Mouse (Mus musculus) midbrain, postnatal 0 days (tissue): ENCODE measurements around the gene Jazf1. TPM values are rescaled to one million over a fixed set of nuclear protein-coding genes. Genes with fewer than 3 reads are reported as not detected.

ENCODE experiments used
- ATAC-seq: fragments of 200-750 bp; cut with Nextera tagmentation; 2 replicates; pipeline ENCODE4 v1.8.0; 2017; ENCODE audit warnings: moderate number of reproducible peaks, mild to moderate bottlenecking, moderate TSS enrichment, moderate library complexity; ENCODE audit not compliant: low FRiP score
- DNase-seq: peaks from one replicate; pipeline ENCODE4 v3.0.0-alpha.2; 2015; ENCODE audit warnings: low spot score
- H3K27ac ChIP-seq: fragments of 300-500 bp; sonication (generic); 2 replicates; pipeline ENCODE4 v1.5.1; 2014; ENCODE audit warnings: low read depth, mild to moderate bottlenecking, low read length, mixed read lengths
- H3K27me3 ChIP-seq: fragments of 300-500 bp; sonication (generic); 2 replicates; pipeline ENCODE4 v1.6.1; 2014; ENCODE audit warnings: low read length, control low read depth, mixed read lengths; ENCODE audit not compliant: insufficient read depth
- H3K36me3 ChIP-seq: fragments of 300-500 bp; sonication (generic); 2 replicates; pipeline ENCODE4 v1.6.1; 2014; ENCODE audit warnings: low read length, control low read depth, mixed read lengths; ENCODE audit not compliant: insufficient read depth
- H3K4me1 ChIP-seq: fragments of 300-500 bp; sonication (generic); 2 replicates; pipeline ENCODE4 v1.6.1; 2014; ENCODE audit warnings: mild to moderate bottlenecking, control low read depth, antibody characterized with exemption, low read length, mixed read lengths; ENCODE audit not compliant: insufficient read depth
- H3K4me2 ChIP-seq: fragments of 300-500 bp; sonication (generic); 2 replicates; pipeline ENCODE4 v1.6.1; 2014; ENCODE audit warnings: low read depth, mild to moderate bottlenecking, low read length, mixed read lengths; ENCODE audit not compliant: poor library complexity, severe bottlenecking
- H3K4me3 ChIP-seq: fragments of 300-500 bp; sonication (generic); 2 replicates; pipeline ENCODE4 v1.5.1; 2014; ENCODE audit warnings: low read depth, mild to moderate bottlenecking, low read length, moderate library complexity
- H3K9ac ChIP-seq: fragments of 300-500 bp; sonication (generic); replicated peaks from 2 replicates; pipeline ENCODE4 v1.6.1; 2014; ENCODE audit warnings: mild to moderate bottlenecking, low read length, moderate library complexity, mixed read lengths; ENCODE audit not compliant: poor library complexity, severe bottlenecking
- H3K9me3 ChIP-seq: fragments of 300-500 bp; sonication (generic); 2 replicates; pipeline ENCODE4 v1.6.1; 2016; ENCODE audit warnings: low read length, control low read depth
- CTCF ChIP-seq: IDR thresholded peaks from 2 replicates; pipeline ENCODE4 v1.5.1; 2016; ENCODE audit warnings: antibody characterized with exemption, mild to moderate bottlenecking
- WGBS: fragments of 180-500 bp; shearing (Covaris S2); extraction: QIAGEN DNeasy Blood & Tissue Kit; methylation state at CpG from one replicate; pipeline ENCODE4 v1.1.7; 2014; 5-methylcytosine and 5-hydroxymethylcytosine counted together
- polyA plus RNA-seq: library from polyadenylated mRNA; unstranded; fragments of >200 nt; fragmentation: Nextera tagmentation; extraction: Ambion mirVana; gene quantifications from 2 replicates; pipeline ENCODE4 v1.2.1, GENCODE M21; 2015
- total RNA-seq: library from RNA; depleted of rRNA; stranded (reverse); fragments of >200 nt; gene quantifications from 2 replicates; pipeline ENCODE4 v1.2.3, GENCODE M21; 2014; rRNA removed

Gene Jazf1
- total RNA-seq (44.4 and 55.3 TPM in 2 replicates), polyA plus RNA-seq (77.3 and 79.7 TPM in 2 replicates)

DNA sequence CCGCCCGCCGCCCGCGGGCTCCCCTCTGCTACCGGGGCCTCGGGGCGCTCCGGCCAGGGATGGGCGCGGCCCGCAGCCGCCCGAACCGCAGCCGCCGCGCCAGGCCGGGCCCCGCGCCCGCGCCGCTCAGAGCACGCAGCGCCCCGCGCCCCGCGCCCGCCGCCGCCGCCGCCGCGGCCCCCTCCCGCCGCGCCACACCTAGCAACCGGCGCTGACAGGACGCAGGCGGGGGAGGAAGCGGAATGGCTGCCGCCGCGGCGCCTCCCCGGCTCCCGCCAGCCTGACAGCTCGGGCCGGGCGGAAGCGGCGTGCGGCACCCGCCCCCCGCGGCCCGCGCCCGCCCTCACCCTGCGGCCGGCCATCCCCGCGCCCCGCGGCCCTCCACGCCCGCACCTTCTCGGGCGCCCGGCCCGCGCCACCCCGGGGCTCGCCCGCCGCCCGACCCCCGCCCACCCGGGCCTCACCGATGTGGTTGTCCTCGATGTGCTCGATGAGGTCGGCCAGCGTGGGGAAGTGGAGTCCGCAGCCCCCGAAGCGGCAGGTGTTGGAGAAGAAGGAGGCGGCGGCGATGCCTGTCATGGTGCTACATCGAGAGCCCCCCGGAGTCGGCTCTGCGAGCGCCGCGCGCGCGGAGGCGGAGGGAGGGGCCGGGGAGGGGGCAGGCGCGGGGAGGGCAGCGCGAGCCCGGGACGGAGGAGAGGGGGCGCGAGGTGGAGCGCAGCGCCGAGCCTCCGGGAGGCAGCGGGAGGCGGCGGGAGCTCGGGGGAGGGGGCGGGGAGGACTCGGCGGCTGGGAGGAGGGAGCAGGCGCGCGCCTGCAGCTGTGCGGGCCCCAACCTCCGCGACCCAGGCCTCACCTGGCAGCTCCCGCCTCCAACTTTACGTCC, at the start of gene Jazf1:
Jazf1 (minus strand) TSS at position 643 of the 886 bp plus-strand sequence.
- TF ChIP-seq CTCF, result no peak
- Histone ChIP-seq H3K27ac (peak within 1 kb of the TSS; percentile 90), H3K9me3 (no peaks in the 10 kb centered on the region), H3K27me3 (no peaks in the 10 kb centered on the region), H3K4me3 (peak within 1 kb of the TSS; percentile 93), H3K4me1 (peaks cover 5% of the 10 kb centered on the region; the same call in 1 of the 2 replicates), H3K9ac (peak within 1 kb of the TSS; percentile 95), H3K36me3 (no peaks in the 10 kb centered on the region), H3K4me2 (peak within 1 kb of the TSS; percentile 87)
- peak; percentile 50 for DNase-seq
- ATAC-seq, result peak; percentile 79
- under 1% methylated on average over 61 of the region's 133 CpGs for WGBS

DNA sequence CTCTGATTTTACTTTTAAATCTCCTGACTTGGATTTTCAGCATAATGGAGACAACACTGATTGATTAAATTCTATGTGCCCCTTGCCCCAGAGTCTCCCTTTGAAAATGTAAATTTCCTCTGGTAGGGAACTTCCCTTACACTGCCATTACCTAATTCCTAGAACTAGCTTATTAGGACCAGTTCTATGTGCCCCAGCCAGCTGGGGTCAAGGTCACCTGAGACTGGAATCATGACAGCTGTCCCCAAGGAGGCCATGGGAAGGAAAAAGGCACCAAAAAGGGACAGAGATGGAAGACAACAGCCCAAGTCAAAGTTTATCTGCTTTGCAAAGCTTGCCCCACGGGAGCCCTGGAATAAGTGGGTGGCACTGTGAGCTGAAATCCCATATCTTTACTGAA, 49.4 kb upstream of the Jazf1 start:
- ATAC-seq (no peak), DNase-seq (no peak)
- no peak for TF ChIP-seq CTCF
- Histone ChIP-seq H3K36me3 (no peaks in the 10 kb centered on the region), H3K27ac (no peak overlapping the region), H3K4me3 (no peak overlapping the region), H3K4me1 (no peaks in the 10 kb centered on the region), H3K9ac (no peak overlapping the region), H3K4me2 (no peak overlapping the region), H3K9me3 (no peaks in the 10 kb centered on the region), H3K27me3 (no peaks in the 10 kb centered on the region)
- 68% methylated on average over 1 of the region's 1 CpGs for WGBS

DNA sequence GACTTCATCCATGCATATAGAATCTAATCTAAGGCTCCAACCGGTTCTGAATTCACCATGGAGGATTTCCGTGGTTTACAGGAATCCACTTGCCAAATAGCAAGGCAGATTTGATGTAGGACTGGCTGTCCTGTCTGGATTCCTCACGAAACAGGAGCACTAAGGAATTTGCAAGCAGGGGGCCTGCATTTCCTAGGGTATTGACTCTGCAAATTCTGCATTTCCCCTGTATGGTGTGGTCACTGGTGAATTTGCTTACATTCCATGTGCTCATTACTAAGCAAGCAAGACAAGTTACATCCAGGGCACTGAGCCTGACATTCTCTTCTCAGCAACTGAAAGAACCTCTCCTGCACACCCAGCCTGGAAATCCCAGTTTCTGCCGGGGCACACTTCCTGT, 18.4 kb upstream of the Jazf1 start:
- no peaks in the 10 kb centered on the region for H3K4me1 ChIP-seq
- 58% methylated on average over 4 of the region's 4 CpGs for WGBS
- no peak overlapping the region for H3K4me3 ChIP-seq
- no peak overlapping the region for H3K27ac ChIP-seq
- DNase-seq, result no peak
- no peak overlapping the region for H3K9ac ChIP-seq
- no peak for ATAC-seq
- no peaks in the 10 kb centered on the region for H3K27me3 ChIP-seq
- no peaks in the 10 kb centered on the region for H3K9me3 ChIP-seq
- H3K36me3 ChIP-seq, result no peaks in the 10 kb centered on the region
- no peak for TF ChIP-seq CTCF
- no peak overlapping the region for H3K4me2 ChIP-seq

DNA sequence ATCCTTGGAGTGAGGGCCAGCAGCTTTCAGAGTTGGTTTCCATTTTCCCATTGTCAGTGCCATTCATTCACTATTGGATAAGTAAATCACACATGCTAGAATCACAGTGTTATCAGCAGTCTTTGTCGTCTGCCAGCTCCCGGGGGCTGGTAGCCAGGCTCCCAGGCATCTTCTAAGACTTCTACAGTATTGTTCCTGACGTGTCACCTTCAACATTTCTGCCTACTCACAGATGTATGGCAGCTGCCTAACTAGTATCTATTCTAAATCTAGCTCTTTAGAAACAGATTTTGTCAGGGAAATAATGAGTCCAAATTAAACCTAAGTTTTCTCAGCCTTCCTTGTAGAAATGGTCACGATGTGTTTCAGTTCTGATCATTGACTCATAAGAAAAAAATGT, 12.8 kb upstream of the Jazf1 start:
- ATAC-seq, result no peak
- Histone ChIP-seq H3K4me2 (no peak overlapping the region), H3K36me3 (no peaks in the 10 kb centered on the region), H3K4me3 (no peak overlapping the region), H3K4me1 (no peaks in the 10 kb centered on the region), H3K27ac (no peak overlapping the region), H3K9ac (no peak overlapping the region), H3K27me3 (no peaks in the 10 kb centered on the region), H3K9me3 (no peaks in the 10 kb centered on the region)
- no peak for DNase-seq
- TF ChIP-seq CTCF, result no peak
- 72% methylated on average over 4 of the region's 4 CpGs for WGBS

DNA sequence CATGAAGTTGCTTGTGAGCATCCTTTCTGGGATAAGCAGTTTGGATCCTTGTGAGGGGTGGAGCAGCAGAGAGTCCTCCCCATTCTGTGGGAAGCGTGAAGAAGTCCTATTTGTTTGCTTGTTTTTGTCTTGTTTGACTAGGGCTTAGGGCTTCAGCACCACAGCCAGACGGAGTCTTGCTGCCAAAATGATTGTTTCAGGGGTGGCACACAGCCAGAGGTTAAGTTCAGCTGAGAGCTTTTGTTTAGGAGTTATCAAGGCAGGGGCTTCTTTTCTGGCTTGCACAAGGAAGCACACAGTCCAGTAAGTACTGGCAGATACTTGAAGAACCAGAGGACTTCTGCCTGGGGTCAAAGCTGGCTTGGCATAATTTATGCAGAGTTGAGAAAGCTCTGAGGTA, 10.2 kb upstream of the Jazf1 start:
- H3K9me3 ChIP-seq, result no peaks in the 10 kb centered on the region
- H3K4me2 ChIP-seq, result no peak overlapping the region
- H3K4me3 ChIP-seq, result no peak overlapping the region
- H3K27ac ChIP-seq, result no peak overlapping the region
- no peaks in the 10 kb centered on the region for H3K4me1 ChIP-seq
- no peak for TF ChIP-seq CTCF
- no peaks in the 10 kb centered on the region for H3K36me3 ChIP-seq
- no peaks in the 10 kb centered on the region for H3K27me3 ChIP-seq
- ATAC-seq (no peak), DNase-seq (peak; percentile 9)
- 32% methylated on average over 2 of the region's 2 CpGs for WGBS
- H3K9ac ChIP-seq, result no peak overlapping the region

DNA sequence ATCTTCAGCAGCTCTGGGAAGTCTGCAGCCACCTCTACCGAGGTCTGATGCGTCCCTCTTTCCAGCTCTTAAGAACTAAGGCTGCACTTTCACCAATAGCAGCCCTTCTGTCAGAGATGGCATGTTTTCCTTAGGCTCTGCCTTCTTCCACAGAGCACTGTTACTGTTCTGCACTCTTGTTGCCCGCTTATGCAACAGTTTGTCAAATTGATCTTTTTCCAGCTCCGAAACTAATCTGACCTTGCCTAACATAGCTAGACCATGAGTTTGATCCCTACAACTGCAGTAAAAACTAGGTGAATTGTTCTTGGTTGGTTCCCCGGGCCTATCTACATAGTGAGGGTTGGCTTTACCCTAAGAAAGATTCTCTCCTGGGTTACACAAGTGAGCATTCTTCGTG, 3.3 kb upstream of the Jazf1 start:
- WGBS, result 84% methylated on average over 6 of the region's 6 CpGs
- Histone ChIP-seq H3K27me3 (no peaks in the 10 kb centered on the region), H3K36me3 (no peaks in the 10 kb centered on the region), H3K4me2 (no peak overlapping the region), H3K9ac (no peak overlapping the region), H3K9me3 (no peaks in the 10 kb centered on the region), H3K27ac (no peak overlapping the region), H3K4me1 (peaks cover 5% of the 10 kb centered on the region; the same call in 1 of the 2 replicates), H3K4me3 (no peak overlapping the region)
- DNase-seq (no peak), ATAC-seq (no peak)
- TF ChIP-seq CTCF, result no peak
